In the genomic region with DNA sequence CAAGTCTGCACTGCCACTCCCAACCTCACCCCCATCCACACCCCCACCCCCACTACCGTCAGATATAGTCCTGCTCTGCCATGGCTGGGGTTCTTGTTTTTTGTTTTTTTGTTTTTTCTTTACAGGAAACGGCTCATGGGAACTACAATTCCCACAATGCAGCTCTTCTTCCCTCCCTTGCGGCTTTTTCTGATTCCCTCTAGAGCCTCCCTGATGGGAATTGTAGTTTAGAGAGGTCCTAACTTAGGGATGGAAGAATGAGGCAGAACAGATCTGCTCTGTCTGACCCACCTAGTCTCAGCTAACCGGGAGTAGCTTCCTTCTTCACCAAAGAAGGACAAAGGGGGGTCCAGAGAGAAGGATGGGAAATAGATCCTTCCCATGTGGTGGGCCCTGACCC, we compare ENCODE assay signal across 8 mouse cellular contexts.
DNase-seq lines count a peak whose midpoint lies in the region; ATAC-seq and TF ChIP-seq lines count a peak whose summit lies in the region.

No protein-coding gene starts in this region.

- no peaks in the 10 kb centered on the region for H3K36me3 ChIP-seq in neural tube, embryonic 11.5 days (ENCODE audit: control insufficient read depth, insufficient read depth, low read length)
- H3K36me3 ChIP-seq in hindbrain, embryonic 14.5 days (replicated peaks; ENCODE audit: control insufficient read depth, insufficient read depth), result no peaks in the 10 kb centered on the region
- no peaks in the 10 kb centered on the region for H3K36me3 ChIP-seq in midbrain, embryonic 16.5 days (ENCODE audit: control insufficient read depth, insufficient read depth, low read length)

- no peaks in the 10 kb centered on the region for H3K9me3 ChIP-seq in neural tube, embryonic 11.5 days (ENCODE audit: control insufficient read depth, low read length)
- no peaks in the 10 kb centered on the region for H3K9me3 ChIP-seq in hindbrain, embryonic 14.5 days (ENCODE audit: control insufficient read depth, low read length)
- no peaks in the 10 kb centered on the region for H3K9me3 ChIP-seq in midbrain, embryonic 16.5 days (replicated peaks; ENCODE audit: control insufficient read depth, low read length, poor library complexity, severe bottlenecking)

- peak overlapping the region; percentile 49 for H3K4me3 ChIP-seq in gastrocnemius, adult 2 months
- H3K4me3 ChIP-seq in neural tube, embryonic 11.5 days (ENCODE audit: low read depth, low read length), result no peak overlapping the region
- no peak overlapping the region for H3K4me3 ChIP-seq in hindbrain, embryonic 14.5 days (replicated peaks; ENCODE audit: low read length)
- no peak overlapping the region for H3K4me3 ChIP-seq in midbrain, embryonic 16.5 days (ENCODE audit: low read depth, low read length)

- no peak overlapping the region for H3K9ac ChIP-seq in neural tube, embryonic 11.5 days (ENCODE audit: low read length)
- H3K9ac ChIP-seq in hindbrain, embryonic 14.5 days, result no peak overlapping the region
- H3K9ac ChIP-seq in midbrain, embryonic 16.5 days (ENCODE audit: low read depth, low read length), result no peak overlapping the region

- WGBS in neural tube, embryonic 11.5 days, result 23% methylated on average over 4 of the region's 4 CpGs
- 25% methylated on average over 4 of the region's 4 CpGs for WGBS in hindbrain, embryonic 14.5 days
- WGBS in midbrain, embryonic 16.5 days, result 20% methylated on average over 4 of the region's 4 CpGs

- no peak for TF ChIP-seq CTCF in gastrocnemius, adult 2 months (IDR thresholded peaks at IDR 0.05)

- intact Hi-C loops in gastrocnemius, adult 2 months (cut with DNase I), result no loop called here

- 0 out of 2 replicates have a peak, but pooled peaks cover 2% of the 10 kb centered on the region for H3K4me1 ChIP-seq in neural tube, embryonic 11.5 days (ENCODE audit: control insufficient read depth, insufficient read depth, low read length)
- peaks cover 28% of the 10 kb centered on the region for H3K4me1 ChIP-seq in hindbrain, embryonic 14.5 days (replicated peaks; ENCODE audit: control insufficient read depth, insufficient read depth, low read length)
- peaks cover 25% of the 10 kb centered on the region for H3K4me1 ChIP-seq in midbrain, embryonic 16.5 days (ENCODE audit: control insufficient read depth, insufficient read depth, low read length)

- no peaks in the 10 kb centered on the region for H3K27me3 ChIP-seq in neural tube, embryonic 11.5 days (ENCODE audit: control insufficient read depth, insufficient read depth, low read length)
- no peaks in the 10 kb centered on the region for H3K27me3 ChIP-seq in hindbrain, embryonic 14.5 days (ENCODE audit: control insufficient read depth, insufficient read depth, low read length)
- no peaks in the 10 kb centered on the region; the same call in 1 of the 2 replicates for H3K27me3 ChIP-seq in midbrain, embryonic 16.5 days (ENCODE audit: control insufficient read depth, insufficient read depth, low read depth, low read length)

- no peak overlapping the region for H3K27ac ChIP-seq in gastrocnemius, adult 2 months
- no peak overlapping the region for H3K27ac ChIP-seq in neural tube, embryonic 11.5 days (ENCODE audit: low read depth, low read length)
- H3K27ac ChIP-seq in hindbrain, embryonic 14.5 days, result no peak overlapping the region
- no peak overlapping the region for H3K27ac ChIP-seq in midbrain, embryonic 16.5 days (ENCODE audit: low read length)

- H3K4me2 ChIP-seq in neural tube, embryonic 11.5 days (ENCODE audit: low read depth), result no peak overlapping the region
- peak overlapping the region; percentile 35; the same call in 1 of the 2 replicates for H3K4me2 ChIP-seq in hindbrain, embryonic 14.5 days (replicated peaks)
- peak overlapping the region; percentile 43 for H3K4me2 ChIP-seq in midbrain, embryonic 16.5 days (ENCODE audit: low read length)

- no peak for DNase-seq in gastrocnemius, adult 2 months
- DNase-seq in gastrocnemius, postnatal 10 days, result no peak
- peak; percentile 29 for DNase-seq in neural tube, embryonic 11.5 days (ENCODE audit: low spot score)
- DNase-seq in neural tube, embryonic 10.5 days (ENCODE audit: extremely low spot score, low spot score), result no peak
- peak; percentile 80 for DNase-seq in hindbrain, embryonic 14.5 days (ENCODE audit: low spot score)
- DNase-seq in adrenal gland, postnatal 4 days (ENCODE audit: low spot score in 2 of 2), result no peak
- DNase-seq in urinary bladder, postnatal 36 days (ENCODE audit: low spot score in 2 of 2), result no peak

- no peak for ATAC-seq in neural tube, embryonic 11.5 days (ENCODE audit: insufficient read depth, low FRiP score, low TSS enrichment)
- ATAC-seq in hindbrain, embryonic 14.5 days (ENCODE audit: low FRiP score), result no peak
- peak; percentile 41; the same call in 1 of the 2 replicates for ATAC-seq in midbrain, embryonic 16.5 days

Comparison
In these comparisons a context has a peak if more than half of its experiments do, and no peak if none do; other contexts are left out.
1. DNase-seq: peak in neural tube, embryonic 11.5 days (single experiment) and hindbrain, embryonic 14.5 days (single experiment); none in gastrocnemius, adult 2 months (single experiment), gastrocnemius, postnatal 10 days (single experiment), neural tube, embryonic 10.5 days (single experiment), adrenal gland, postnatal 4 days (0 of 2) and urinary bladder, postnatal 36 days (0 of 2).